Mouse (Mus musculus): ENCODE results near the gene Eif5a2.

Eif5a2 gene

DNA sequence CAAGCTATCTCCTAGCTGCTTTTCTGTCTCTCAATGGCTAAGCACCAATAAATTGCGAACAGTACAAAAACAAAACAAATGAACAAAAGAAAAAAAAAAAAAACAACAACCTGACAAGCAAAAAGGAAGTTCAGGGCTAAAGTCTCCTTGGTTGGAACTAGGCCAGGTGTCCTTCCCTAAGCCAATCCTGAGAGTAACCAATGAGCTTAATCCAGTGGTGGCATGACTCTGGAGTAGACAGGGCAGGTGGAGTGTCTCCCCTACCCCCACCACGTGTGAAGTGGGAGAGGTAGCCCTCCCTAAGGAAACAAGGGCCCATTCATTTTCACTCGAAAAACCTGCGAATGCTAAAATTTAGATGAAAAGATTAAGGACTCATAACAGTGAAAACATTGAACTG lies 30.4 kb downstream of the Eif5a2 start:
- DNase-seq (ENCODE audit: low spot score), result no peak

DNA sequence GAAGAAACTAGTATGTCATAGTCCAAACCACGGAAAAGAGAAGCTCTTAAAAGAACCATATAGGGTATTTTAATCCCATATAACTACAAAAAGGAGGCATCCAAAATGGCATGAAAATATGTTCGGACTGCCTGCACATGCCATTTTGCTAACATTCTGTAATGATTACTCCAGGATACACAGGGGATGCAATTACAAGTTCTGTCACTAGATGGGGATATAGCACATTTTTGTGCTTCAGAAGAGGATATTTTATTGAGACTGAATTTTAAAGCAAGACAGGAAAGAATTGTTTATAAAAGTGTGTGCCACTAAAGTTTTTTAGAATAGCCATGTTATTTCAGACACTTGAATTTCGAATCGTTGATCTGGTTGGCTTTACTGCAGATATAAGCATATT lies 33.3 kb downstream of the Eif5a2 start:
- DNase-seq (ENCODE audit: low spot score), result peak; percentile 74

DNA sequence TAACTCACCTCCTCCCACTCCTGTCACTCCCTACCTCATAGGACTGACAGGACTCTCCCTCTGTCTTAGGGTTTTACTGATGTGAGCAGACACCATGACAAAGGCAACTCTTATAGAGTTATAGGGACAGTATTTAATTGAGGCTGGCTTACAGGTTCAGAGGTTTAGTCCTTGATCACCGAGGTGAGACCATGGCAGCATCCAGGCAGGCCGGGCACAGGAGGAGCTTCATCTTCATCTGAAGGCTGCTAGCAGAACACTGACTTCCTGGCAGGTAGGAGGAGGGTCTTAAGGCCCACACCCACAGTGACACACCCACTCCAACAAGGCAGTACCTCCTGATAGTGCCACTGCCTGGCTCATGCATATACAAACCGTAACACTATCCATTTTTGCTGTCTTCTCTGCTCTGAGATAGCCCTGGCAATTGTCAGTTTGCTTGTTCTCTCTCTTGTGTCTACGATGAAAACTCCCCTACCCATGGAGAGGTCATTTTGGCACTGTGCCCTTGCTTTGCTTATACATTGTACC lies 35.0 kb downstream of the Eif5a2 start:
- no peak for DNase-seq (ENCODE audit: low spot score)

- no peak for DNase-seq (ENCODE audit: low spot score)
Measured at GRCm38 (mm10) chr3:28826272-28826671, 45.2 kb downstream of the Eif5a2 start.

GRCm38 (mm10) chr3:28827605-28828004 lies 46.5 kb downstream of the Eif5a2 start:
- no peak for DNase-seq (ENCODE audit: low spot score)

- DNase-seq (ENCODE audit: low spot score), result no peak
Measured at GRCm38 (mm10) chr3:28829454-28829853, 48.4 kb downstream of the Eif5a2 start.

GRCm38 (mm10) chr3:28836796-28837371 lies 55.8 kb downstream of the Eif5a2 start:
- no peak for DNase-seq (ENCODE audit: low spot score)

DNA sequence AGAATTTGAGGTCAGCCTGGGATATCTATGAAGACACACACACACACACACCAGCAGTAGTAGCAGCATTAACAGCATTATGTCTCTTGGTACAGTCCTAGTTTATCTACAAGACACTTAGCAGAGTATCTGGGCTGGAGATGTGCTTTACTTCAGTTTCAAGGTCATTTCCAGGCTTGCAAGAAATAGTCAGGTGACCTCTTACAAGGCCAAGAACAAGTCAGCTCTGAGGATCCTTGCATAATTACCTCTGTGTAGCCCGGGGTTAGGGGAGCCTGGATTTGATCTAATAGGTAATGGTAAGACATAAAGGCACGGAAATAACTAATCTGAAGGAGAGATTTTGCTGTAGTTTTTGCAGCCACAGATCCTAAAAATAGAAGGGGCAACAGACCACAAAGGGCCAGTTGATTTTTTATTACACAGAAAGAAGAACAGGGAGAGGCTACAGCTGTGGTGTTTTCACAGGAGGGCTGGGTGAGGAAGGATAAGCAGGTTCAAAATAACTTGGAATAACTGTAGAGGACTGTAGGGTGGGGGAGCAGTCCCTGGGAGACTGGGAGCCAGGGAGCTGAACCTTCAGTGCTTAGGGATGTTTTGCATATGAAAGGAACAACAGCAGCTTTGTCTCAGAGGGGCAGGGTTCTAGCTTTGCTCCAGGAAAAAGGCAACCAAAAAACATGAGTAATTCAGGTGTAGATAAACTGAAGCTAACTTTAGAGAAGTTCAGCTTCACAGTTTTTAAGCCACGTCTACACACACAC lies 61.0 kb downstream of the Eif5a2 start:
- DNase-seq (ENCODE audit: low spot score), result no peak

- DNase-seq (ENCODE audit: low spot score), result no peak
Measured at GRCm38 (mm10) chr3:28843231-28843630, 62.2 kb downstream of the Eif5a2 start.

- no peak for DNase-seq (ENCODE audit: low spot score)
Measured at GRCm38 (mm10) chr3:28847115-28847514, 66.0 kb downstream of the Eif5a2 start.

Data from MN1 (cell line).